ENCODE assay signal across 9 mouse cellular contexts in the genomic region with DNA sequence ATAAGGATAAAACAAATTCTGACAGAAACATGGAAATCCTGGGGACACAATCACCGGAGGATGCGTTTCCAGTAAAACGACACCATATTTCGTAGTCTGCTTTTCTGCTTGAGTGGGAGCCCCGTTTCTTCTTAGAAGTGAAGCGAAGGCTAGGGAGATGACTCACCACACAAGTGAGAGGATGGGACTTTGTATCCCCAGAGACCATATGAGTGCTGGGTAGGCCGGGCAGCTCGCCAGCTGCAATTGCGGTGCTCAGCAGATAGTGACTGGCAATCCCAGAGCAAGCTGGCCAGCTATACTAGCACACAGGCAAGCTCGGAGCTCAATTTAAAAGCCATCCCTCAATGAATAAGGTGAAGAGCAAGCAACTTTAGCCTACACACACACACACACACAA. TPM values are rescaled to one million over a fixed set of nuclear protein-coding genes. Genes with fewer than 3 reads are reported as not detected.
DNase-seq lines count a peak whose midpoint lies in the region; TF ChIP-seq lines count a peak whose summit lies in the region.
"Had no signal": no experiment of that assay in that cellular context is flagged by ENCODE, and none has a peak within 500 bp of the region (broad histone marks: within the 10 kb centered on the region; RNA-seq: fewer than 3 reads in every experiment).

No protein-coding gene starts in this region.

- H3K4me3 ChIP-seq in C2C12 (ENCODE audit: insufficient read depth, poor library complexity, severe bottlenecking), result no peak overlapping the region

- no peaks in the 10 kb centered on the region for H3K79me3 ChIP-seq in C2C12 (ENCODE audit: low read depth)

- peak; percentile 60 for DNase-seq in Muller cell, postnatal 12 days (ENCODE audit: inconsistent ontology term)
- peak; percentile 75 to 82 for DNase-seq in kidney, postnatal 25 days
- peak; percentile 59 to 67 for DNase-seq in left cerebral cortex, postnatal 36 days (ENCODE audit: low spot score in 2 of 2)
- no peak for DNase-seq in heart, adult 18-20 months
- no peak for DNase-seq in liver
- DNase-seq in urinary bladder, postnatal 36 days (ENCODE audit: low spot score in 2 of 2), result no peak
- DNase-seq: heart, postnatal 36 days; thymus, adult 2 months had no signal

- intact Hi-C loops in left cerebral cortex, postnatal 36 days (cut with DNase I), result no loop called here

- no peak overlapping the region for H3ac ChIP-seq in C2C12 (ENCODE audit: control insufficient read depth, insufficient read length, low read depth)

- no peak for TF ChIP-seq CTCF in C2C12 (IDR thresholded peaks at IDR 0.05; ENCODE audit: control insufficient read depth, insufficient read depth, insufficient read length)

- no peaks in the 10 kb centered on the region for H3K79me2 ChIP-seq in C2C12 (ENCODE audit: control insufficient read depth, insufficient read depth)

- H3K27me3 ChIP-seq in C2C12 (ENCODE audit: control insufficient read depth, insufficient read depth, insufficient read length), result no peaks in the 10 kb centered on the region

- no peaks in the 10 kb centered on the region for H3K36me3 ChIP-seq in C2C12 (ENCODE audit: control insufficient read depth, insufficient read depth)

TF ChIP-seq in C2C12, 6 proteins besides CTCF, POLR2A, EP300 and RAD21:
- TF ChIP-seq USF1 (IDR thresholded peaks at IDR 0.05; ENCODE audit: low read depth) (no peak), FOSL1 (IDR thresholded peaks at IDR 0.05; ENCODE audit: insufficient read depth, low read length, poor library complexity, severe bottlenecking) (peak; percentile 31), MYOD1 (IDR thresholded peaks at IDR 0.05; ENCODE audit: control insufficient read depth, insufficient read length, low read depth) (no peak), CEBPB (IDR thresholded peaks at IDR 0.05; ENCODE audit: low read depth) (no peak), MAX (IDR thresholded peaks at IDR 0.05) (no peak), MYOG (IDR thresholded peaks at IDR 0.05; ENCODE audit: control insufficient read depth, extremely low read depth, insufficient read length) (no peak)
TF ChIP-seq in C2C12: peak in this region for 1.

RNA-seq across cellular contexts. Expression of gene Mapk10, which starts 50.3 kb away (rescaled TPM):
- 0.07 TPM for polyA plus RNA-seq in C2C12 (2012; fragmentation: generic; extraction: Trizol)
- 100 to 1,000 TPM; 443 to 506 TPM for total RNA-seq in left cerebral cortex, postnatal 36 days (2021)
- 10 to 100 TPM; 26.8 to 27.5 TPM for total RNA-seq in heart, adult 18-20 months (2021)

Comparison
In these comparisons a context has a peak if more than half of its experiments do, and no peak if none do; other contexts are left out.
1. DNase-seq: peak in Muller cell, postnatal 12 days (single experiment), kidney, postnatal 25 days (2 of 2) and left cerebral cortex, postnatal 36 days (2 of 2); none in heart, adult 18-20 months (0 of 2), liver (single experiment) and urinary bladder, postnatal 36 days (0 of 2).
2. RNA of gene Mapk10, which starts 50.3 kb away (total RNA-seq): 443 to 506 TPM in left cerebral cortex, postnatal 36 days; 26.8 to 27.5 TPM in heart, adult 18-20 months; every median in the first group is over 10 times any median in the second.